Comparison of ENCODE assay signal across 8 mouse cellular contexts in the genomic region with DNA sequence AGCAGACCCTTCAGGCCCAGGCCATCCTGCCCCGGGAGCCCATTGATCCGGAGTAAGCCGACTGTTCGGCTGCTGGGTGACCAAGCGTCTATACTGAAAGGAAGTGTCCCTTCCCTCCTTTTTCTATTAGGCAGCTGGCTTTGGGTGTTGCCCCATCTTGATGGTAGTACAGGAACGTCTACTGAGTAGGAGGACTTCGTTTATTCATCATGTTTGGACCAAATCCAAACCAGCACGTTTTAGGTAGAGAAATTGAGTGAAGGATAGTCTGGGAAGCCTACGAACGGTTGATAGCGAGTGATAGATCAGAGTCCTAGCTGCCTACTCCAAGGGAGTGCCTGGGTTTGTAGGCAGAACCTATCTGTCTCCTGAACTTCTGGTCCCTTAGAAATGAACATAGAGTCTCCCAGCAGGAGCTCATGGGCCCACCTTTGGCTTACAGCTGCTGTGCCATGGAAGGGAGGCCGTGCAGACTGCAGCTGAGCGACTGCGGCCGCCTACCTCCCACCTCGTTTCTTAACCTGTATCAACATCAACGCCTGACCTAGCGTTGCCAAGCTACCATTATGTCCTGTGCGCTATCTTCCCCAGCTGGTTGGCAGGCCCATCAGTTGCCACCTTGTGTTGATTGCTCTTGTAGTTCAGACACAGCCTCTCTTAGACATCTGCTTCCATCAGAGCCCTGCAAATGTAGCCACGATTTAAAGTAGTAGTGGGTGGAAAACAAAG. TPM values are rescaled to one million over a fixed set of nuclear protein-coding genes. Genes with fewer than 3 reads are reported as not detected.
DNase-seq lines count a peak whose midpoint lies in the region; ATAC-seq and TF ChIP-seq lines count a peak whose summit lies in the region.

No protein-coding gene starts in this region.

- peak overlapping the region; percentile 87 for H3K4me3 ChIP-seq in heart, adult 2 months
- H3K4me3 ChIP-seq in G1E (ENCODE audit: low read depth, low read length) = peak overlapping the region; percentile 85
- H3K4me3 ChIP-seq in forebrain, postnatal 0 days (ENCODE audit: low read depth, low read length) = peak overlapping the region; percentile 66
- peak overlapping the region; percentile 40 for H3K4me3 ChIP-seq in macrophage (ENCODE audit: inconsistent target)

- no peak for DNase-seq in heart, adult 2 months
- DNase-seq in heart, adult 18-20 months = no peak
- DNase-seq in G1E (ENCODE audit: low spot score) = no peak
- no peak for DNase-seq in forebrain, postnatal 0 days
- DNase-seq in T-cell, adult 2 months (ENCODE audit: low spot score) = no peak
- DNase-seq in left cerebral cortex, postnatal 10 days (ENCODE audit: extremely low spot score in 1 of 2, low spot score in 2 of 2) = no peak
- DNase-seq in urinary bladder, postnatal 10 days (ENCODE audit: low spot score) = no peak

- 48% methylated on average over 20 of the region's 20 CpGs for WGBS in heart, adult 2 months
- WGBS in forebrain, postnatal 0 days = 41% methylated on average over 20 of the region's 20 CpGs
- 57% methylated on average over 20 of the region's 20 CpGs for WGBS in macrophage (ENCODE audit: missing documents)

- TF ChIP-seq POLR2A in heart, adult 2 months (IDR thresholded peaks at IDR 0.05; ENCODE audit: insufficient read depth, low read depth, low read length) = no peak

- no peaks in the 10 kb centered on the region for H3K79me2 ChIP-seq in heart, adult 2 months (replicated peaks; ENCODE audit: control insufficient read depth, insufficient read depth, low read length)
- H3K79me2 ChIP-seq in macrophage (ENCODE audit: inconsistent target) = peaks cover 31% of the 10 kb centered on the region

- H3K4me1 ChIP-seq in heart, adult 2 months (ENCODE audit: control insufficient read depth, insufficient read depth, low read length) = peaks cover 18% of the 10 kb centered on the region
- peaks cover 68% of the 10 kb centered on the region for H3K4me1 ChIP-seq in G1E (ENCODE audit: insufficient read depth, low read depth, low read length)
- H3K4me1 ChIP-seq in forebrain, postnatal 0 days (ENCODE audit: insufficient read depth) = peaks cover 25% of the 10 kb centered on the region

- intact Hi-C loops in heart, adult 2 months (cut with DNase I) = loop anchor here (1.0 kb wide), 1 partner anchor 27 kb away; the partner anchor contains the start of gene Capn10
- intact Hi-C loops in left cerebral cortex, postnatal 10 days (cut with DNase I) = no loop called here

- H3K36me3 ChIP-seq in heart, adult 2 months (ENCODE audit: control insufficient read depth, insufficient read depth, low read length) = no peaks in the 10 kb centered on the region
- H3K36me3 ChIP-seq in G1E (replicated peaks) = peaks cover 28% of the 10 kb centered on the region
- H3K36me3 ChIP-seq in forebrain, postnatal 0 days (ENCODE audit: insufficient read depth) = no peaks in the 10 kb centered on the region
- no peaks in the 10 kb centered on the region for H3K36me3 ChIP-seq in macrophage (ENCODE audit: inconsistent target)

- no peaks in the 10 kb centered on the region for H3K27me3 ChIP-seq in heart, adult 2 months (ENCODE audit: control insufficient read depth, insufficient read depth, low read length)
- H3K27me3 ChIP-seq in G1E (ENCODE audit: insufficient read depth, low read length) = peaks cover 5% of the 10 kb centered on the region
- H3K27me3 ChIP-seq in forebrain, postnatal 0 days (ENCODE audit: insufficient read depth, low read length) = no peaks in the 10 kb centered on the region

- no peaks in the 10 kb centered on the region for H3K9me3 ChIP-seq in G1E (replicated peaks)
- H3K9me3 ChIP-seq in forebrain, postnatal 0 days (ENCODE audit: low read length) = no peaks in the 10 kb centered on the region

- peak overlapping the region; percentile 87 for H3K4me2 ChIP-seq in forebrain, postnatal 0 days (ENCODE audit: low read depth)

- peak; percentile 5; the same call in 1 of the 2 replicates for ATAC-seq in G1E (ENCODE audit: extremely low read depth, insufficient number of reproducible peaks, low FRiP score, poor library complexity, severe bottlenecking)
- no peak for ATAC-seq in forebrain, postnatal 0 days

- H3K27ac ChIP-seq in heart, adult 2 months = peak overlapping the region; percentile 91
- H3K27ac ChIP-seq in forebrain, postnatal 0 days (ENCODE audit: low read depth, low read length) = peak overlapping the region; percentile 89
- H3K27ac ChIP-seq in macrophage = peak overlapping the region; percentile 25

- TF ChIP-seq CTCF in heart, adult 2 months (IDR thresholded peaks at IDR 0.05) = no peak
- TF ChIP-seq CTCF in G1E (IDR thresholded peaks at IDR 0.05; ENCODE audit: low read depth, low read length) = no peak
- TF ChIP-seq CTCF in forebrain, postnatal 0 days (IDR thresholded peaks at IDR 0.05; ENCODE audit: low read depth) = no peak

- H3K9ac ChIP-seq in heart, adult 2 months (ENCODE audit: low read depth, low read length) = peak overlapping the region; percentile 37
- H3K9ac ChIP-seq in forebrain, postnatal 0 days = peak overlapping the region; percentile 76

- no peak for TF ChIP-seq EP300 in heart, adult 2 months (IDR thresholded peaks at IDR 0.05; ENCODE audit: insufficient read depth, low read depth, low read length)

RNA-seq across cellular contexts. Expression of gene Dusp28, which starts 1.0 kb away (rescaled TPM):
- 10 to 100 TPM; 15.1 to 15.5 TPM for total RNA-seq in heart, adult 2 months (2021)
- 27.9 and 29.2 TPM in 2 replicates for polyA plus RNA-seq in heart, adult 2 months (2012; rRNA removed)
- total RNA-seq in heart, adult 18-20 months (2021) = 10 to 100 TPM; 16.9 to 18.5 TPM
- 4.9 and 7.3 TPM in 2 replicates for total RNA-seq in G1E (2014; fragmentation: Nextera tagmentation)
- 8.0 and 12.1 TPM in 2 replicates for total RNA-seq in G1E (2017)
- polyA plus RNA-seq in G1E (2012) = 13.2 and 16.2 TPM in 2 replicates
- 17.4 and 25.7 TPM in 2 replicates for total RNA-seq in forebrain, postnatal 0 days (2014; rRNA removed)
- polyA plus RNA-seq in forebrain, postnatal 0 days (2015; fragmentation: Nextera tagmentation; extraction: Ambion mirVana) = 22.3 and 24.0 TPM in 2 replicates
- total RNA-seq in macrophage (2018; cell fraction: chromatin; rRNA removed) = 1 to 10 TPM in 18 of 26 experiments, under 1 TPM in 5, not detected in 3; 0.66 to 7.6 (median 2.2) TPM
- total RNA-seq in macrophage (2018; cell fraction: cytosol; rRNA removed) = 10 to 100 TPM in 13 of 26 experiments, 1 to 10 TPM in 13; 4.1 to 34.1 (median 12.2) TPM
- total RNA-seq in macrophage (2018; cell fraction: nucleus; rRNA removed) = 10 to 100 TPM in 9 of 26 experiments, 1 to 10 TPM in 14, under 1 TPM in 3; 0.66 to 24.8 (median 6.1) TPM
- 1.2 to 12.1 TPM (median 3.2 TPM) in 3 replicates for polyA plus RNA-seq in macrophage (2018)
- 1 to 10 TPM; 7.1 to 7.2 TPM for total RNA-seq in left cerebral cortex, postnatal 10 days (2021)

RNA-seq across cellular contexts. Expression of gene Rnpepl1, which starts 2.8 kb away (rescaled TPM):
- 10 to 100 TPM; 66.1 to 78.3 TPM for total RNA-seq in heart, adult 2 months (2021)
- 89.8 and 107 TPM in 2 replicates for polyA plus RNA-seq in heart, adult 2 months (2012; rRNA removed)
- 10 to 100 TPM; 69.4 to 69.9 TPM for total RNA-seq in heart, adult 18-20 months (2021)
- total RNA-seq in G1E (2014; fragmentation: Nextera tagmentation) (37.2 and 46.2 TPM in 2 replicates), G1E (2017) (18.8 and 22.6 TPM in 2 replicates)
- polyA plus RNA-seq in G1E (2012) (196 and 267 TPM in 2 replicates), macrophage (2018) (45.2 to 67.8 TPM (median 46.2 TPM) in 3 replicates)
- total RNA-seq in forebrain, postnatal 0 days (2014; rRNA removed) = 36.8 and 37.5 TPM in 2 replicates
- 21.3 and 25.3 TPM in 2 replicates for polyA plus RNA-seq in forebrain, postnatal 0 days (2015; fragmentation: Nextera tagmentation; extraction: Ambion mirVana)
- total RNA-seq in macrophage (2018; cell fraction: chromatin; rRNA removed) = 100 to 1,000 TPM in 12 of 26 experiments, 10 to 100 TPM in 14; 33.4 to 187 (median 92.8) TPM
- 10 to 100 TPM; 52.3 to 89.7 (median 75.1) TPM for total RNA-seq in macrophage (2018; cell fraction: cytosol; rRNA removed)
- total RNA-seq in macrophage (2018; cell fraction: nucleus; rRNA removed) = 100 to 1,000 TPM in 12 of 26 experiments, 10 to 100 TPM in 14; 35.9 to 167 (median 98.1) TPM
- 10 to 100 TPM; 41.5 to 41.7 TPM for total RNA-seq in left cerebral cortex, postnatal 10 days (2021)

RNA-seq across cellular contexts. Expression of gene Ankmy1, which starts 5.1 kb away (rescaled TPM):
- under 1 TPM in 1 of 2 experiments, not detected in 1; 0.09 TPM for total RNA-seq in heart, adult 2 months (2021)
- polyA plus RNA-seq in heart, adult 2 months (2012; rRNA removed) = 0.21 TPM in 1 of 2 replicates, not detected in the other
- not detected for total RNA-seq in heart, adult 18-20 months (2021)
- total RNA-seq in G1E (2014; fragmentation: Nextera tagmentation) (0.29 and 0.75 TPM in 2 replicates), G1E (2017) (0.23 and 0.38 TPM in 2 replicates)
- polyA plus RNA-seq in G1E (2012) (0.07 and 0.08 TPM in 2 replicates), macrophage (2018) (0.10 to 0.14 TPM (median 0.14 TPM) in 3 replicates)
- 0.33 and 0.46 TPM in 2 replicates for total RNA-seq in forebrain, postnatal 0 days (2014; rRNA removed)
- polyA plus RNA-seq in forebrain, postnatal 0 days (2015; fragmentation: Nextera tagmentation; extraction: Ambion mirVana) = 0.24 and 0.27 TPM in 2 replicates
- 1 to 10 TPM in 9 of 26 experiments, under 1 TPM in 14, not detected in 3; 0.12 to 2.5 (median 0.62) TPM for total RNA-seq in macrophage (2018; cell fraction: chromatin; rRNA removed)
- under 1 TPM; 0.05 to 0.96 (median 0.25) TPM for total RNA-seq in macrophage (2018; cell fraction: cytosol; rRNA removed)
- total RNA-seq in macrophage (2018; cell fraction: nucleus; rRNA removed) = 1 to 10 TPM in 4 of 26 experiments, under 1 TPM in 14, not detected in 8; 0.22 to 1.8 (median 0.73) TPM
- under 1 TPM in 1 of 2 experiments, not detected in 1; 0.17 TPM for total RNA-seq in left cerebral cortex, postnatal 10 days (2021)

RNA-seq across cellular contexts. Expression of gene Capn10, which starts 26.4 kb away (rescaled TPM):
- 1 to 10 TPM; 5.0 to 5.6 TPM for total RNA-seq in heart, adult 2 months (2021)
- polyA plus RNA-seq in heart, adult 2 months (2012; rRNA removed) = 7.7 and 9.1 TPM in 2 replicates
- 1 to 10 TPM; 5.6 to 7.2 TPM for total RNA-seq in heart, adult 18-20 months (2021)
- 3.3 and 13.2 TPM in 2 replicates for total RNA-seq in G1E (2014; fragmentation: Nextera tagmentation)
- 22.3 and 25.6 TPM in 2 replicates for total RNA-seq in G1E (2017)
- 25.0 and 27.9 TPM in 2 replicates for polyA plus RNA-seq in G1E (2012)
- 84.2 and 97.3 TPM in 2 replicates for total RNA-seq in forebrain, postnatal 0 days (2014; rRNA removed)
- 47.7 and 56.7 TPM in 2 replicates for polyA plus RNA-seq in forebrain, postnatal 0 days (2015; fragmentation: Nextera tagmentation; extraction: Ambion mirVana)
- 10 to 100 TPM in 17 of 26 experiments, 1 to 10 TPM in 9; 3.0 to 54.3 (median 18.8) TPM for total RNA-seq in macrophage (2018; cell fraction: chromatin; rRNA removed)
- total RNA-seq in macrophage (2018; cell fraction: cytosol; rRNA removed) = 10 to 100 TPM in 3 of 26 experiments, 1 to 10 TPM in 23; 2.8 to 11.1 (median 8.5) TPM
- 10 to 100 TPM in 14 of 26 experiments, 1 to 10 TPM in 12; 1.4 to 26.2 (median 12.1) TPM for total RNA-seq in macrophage (2018; cell fraction: nucleus; rRNA removed)
- 2.8 to 9.3 TPM (median 7.1 TPM) in 3 replicates for polyA plus RNA-seq in macrophage (2018)
- total RNA-seq in left cerebral cortex, postnatal 10 days (2021) = 10 to 100 TPM; 50.3 to 51.0 TPM

RNA-seq across cellular contexts. Expression of gene Gpr35, which starts 42.9 kb away (rescaled TPM):
- 1 to 10 TPM in 1 of 2 experiments, under 1 TPM in 1; 0.50 to 1.0 TPM for total RNA-seq in heart, adult 2 months (2021)
- polyA plus RNA-seq in heart, adult 2 months (2012; rRNA removed) = 1.1 and 1.2 TPM in 2 replicates
- total RNA-seq in heart, adult 18-20 months (2021) = under 1 TPM; 0.59 to 0.62 TPM
- total RNA-seq in G1E (2014; fragmentation: Nextera tagmentation) = 0.24 and 0.38 TPM in 2 replicates
- 0.64 and 0.93 TPM in 2 replicates for total RNA-seq in G1E (2017)
- polyA plus RNA-seq in G1E (2012) = 0.03 and 0.07 TPM in 2 replicates
- total RNA-seq in forebrain, postnatal 0 days (2014; rRNA removed) = 0.38 and 1.8 TPM in 2 replicates
- polyA plus RNA-seq in forebrain, postnatal 0 days (2015; fragmentation: Nextera tagmentation; extraction: Ambion mirVana) = 0.28 and 0.44 TPM in 2 replicates
- total RNA-seq in macrophage (2018; cell fraction: chromatin; rRNA removed) = 10 to 100 TPM in 4 of 26 experiments, 1 to 10 TPM in 17, under 1 TPM in 5; 0.34 to 14.6 (median 3.7) TPM
- total RNA-seq in macrophage (2018; cell fraction: cytosol; rRNA removed) = 10 to 100 TPM in 13 of 26 experiments, 1 to 10 TPM in 13; 3.5 to 34.0 (median 10.0) TPM
- 10 to 100 TPM in 10 of 26 experiments, 1 to 10 TPM in 16; 1.6 to 19.0 (median 7.6) TPM for total RNA-seq in macrophage (2018; cell fraction: nucleus; rRNA removed)
- 4.5 to 16.1 TPM (median 7.7 TPM) in 3 replicates for polyA plus RNA-seq in macrophage (2018)
- total RNA-seq in left cerebral cortex, postnatal 10 days (2021) = under 1 TPM; 0.11 to 0.22 TPM

Comparison
In these comparisons a context has a peak if more than half of its experiments do, and no peak if none do; other contexts are left out.
1. H3K27ac ChIP-seq: peak in every context shown above with its lines; median percentile 91 in heart, adult 2 months; 89 in forebrain, postnatal 0 days; 25 in macrophage.